Mouse (Mus musculus) thymus, postnatal 25 days (tissue): ENCODE measurements around the gene Cercam.

ENCODE experiments used
- DNase-seq: peaks from one replicate; pipeline ENCODE4 v3.0.0; 2022

Gene Cercam

GRCm38 (mm10) chr2:29868949-29869645 lies at the start of gene Cercam:
Gene Cercam, plus strand, starts transcription at chr2:29869164.
- peak; percentile 88 for DNase-seq

GRCm38 (mm10) chr2:29819363-29819762 lies 49.6 kb upstream of the Cercam start:
- DNase-seq = no peak

GRCm38 (mm10) chr2:29820025-29820817 lies 48.7 kb upstream of the Cercam start, which contains the start of gene Urm1:
Gene Urm1, plus strand, starts transcription at chr2:29820075.
- DNase-seq = peak; percentile 76

GRCm38 (mm10) chr2:29826318-29826925 lies 42.5 kb upstream of the Cercam start:
- DNase-seq = no peak

GRCm38 (mm10) chr2:29826926-29827708 lies 41.8 kb upstream of the Cercam start:
- peak; percentile 93 for DNase-seq

GRCm38 (mm10) chr2:29827709-29828024 lies 41.3 kb upstream of the Cercam start:
- no peak for DNase-seq

- no peak for DNase-seq
Measured at GRCm38 (mm10) chr2:29831106-29831505, 37.9 kb upstream of the Cercam start.

GRCm38 (mm10) chr2:29833796-29834195 lies 35.2 kb upstream of the Cercam start:
- no peak for DNase-seq

GRCm38 (mm10) chr2:29835391-29835899 lies 33.5 kb upstream of the Cercam start:
- no peak for DNase-seq

GRCm38 (mm10) chr2:29839460-29839859 lies 29.5 kb upstream of the Cercam start:
- no peak for DNase-seq

- no peak for DNase-seq
Measured at GRCm38 (mm10) chr2:29843231-29844105, 25.5 kb upstream of the Cercam start.

- DNase-seq = no peak
Measured at GRCm38 (mm10) chr2:29844115-29844514, 24.8 kb upstream of the Cercam start.

GRCm38 (mm10) chr2:29844661-29845060 lies 24.3 kb upstream of the Cercam start:
- no peak for DNase-seq

- DNase-seq = no peak
Measured at GRCm38 (mm10) chr2:29845636-29846035, 23.3 kb upstream of the Cercam start.

- DNase-seq = no peak
Measured at GRCm38 (mm10) chr2:29846061-29846853, 22.7 kb upstream of the Cercam start.

GRCm38 (mm10) chr2:29846911-29847310 lies 22.1 kb upstream of the Cercam start:
- no peak for DNase-seq

GRCm38 (mm10) chr2:29849041-29849440 lies 19.9 kb upstream of the Cercam start:
- DNase-seq = no peak

- peak; percentile 6 for DNase-seq
Measured at GRCm38 (mm10) chr2:29849841-29850480, 19.0 kb upstream of the Cercam start.

- DNase-seq = no peak
Measured at GRCm38 (mm10) chr2:29852957-29853485, 15.9 kb upstream of the Cercam start.

- DNase-seq = no peak
Measured at GRCm38 (mm10) chr2:29853736-29854135, 15.2 kb upstream of the Cercam start.
